ENCODE assay signal across 1 mouse cellular context in the genomic region with DNA sequence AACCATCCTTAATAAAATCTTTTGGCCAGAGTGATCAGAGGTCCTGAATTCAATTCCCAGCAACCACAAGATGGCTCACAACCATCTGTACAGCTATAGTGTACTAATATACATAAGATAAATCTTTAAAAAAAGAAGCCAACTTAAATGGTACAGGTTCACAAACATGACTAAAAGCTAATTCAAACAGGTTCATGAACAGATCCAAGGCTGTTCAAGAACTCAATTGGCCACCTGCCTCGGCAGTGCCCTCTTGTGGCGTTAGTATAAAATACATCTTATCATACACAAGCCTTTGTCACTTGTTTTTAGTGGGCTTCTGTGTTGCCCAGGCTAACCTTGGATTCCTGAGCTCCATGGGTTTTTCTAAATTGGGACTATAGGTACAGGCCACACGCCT.
TF ChIP-seq lines count a peak whose summit lies in the region.

No protein-coding gene starts in this region.

TF ChIP-seq in CH12.LX, 34 proteins besides CTCF, POLR2A, EP300 and RAD21 (continued from another document):
- TF ChIP-seq UBTF (IDR thresholded peaks at IDR 0.05; ENCODE audit: low read depth, low read length) (no peak), SMC3 (IDR thresholded peaks at IDR 0.05; ENCODE audit: low read depth, low read length) (peak; percentile 42), MEF2A (IDR thresholded peaks at IDR 0.05; ENCODE audit: borderline replicate concordance, low read depth, low read length) (0 out of 2 replicates have a peak, but pooled peaks have one; percentile 47), JUN (IDR thresholded peaks at IDR 0.05; ENCODE audit: insufficient read depth, low read depth, low read length) (0 out of 2 replicates have a peak, but pooled peaks have one; percentile 10)
